Mouse (Mus musculus): ENCODE results near the gene Gng8.

Gng8 gene

DNA sequence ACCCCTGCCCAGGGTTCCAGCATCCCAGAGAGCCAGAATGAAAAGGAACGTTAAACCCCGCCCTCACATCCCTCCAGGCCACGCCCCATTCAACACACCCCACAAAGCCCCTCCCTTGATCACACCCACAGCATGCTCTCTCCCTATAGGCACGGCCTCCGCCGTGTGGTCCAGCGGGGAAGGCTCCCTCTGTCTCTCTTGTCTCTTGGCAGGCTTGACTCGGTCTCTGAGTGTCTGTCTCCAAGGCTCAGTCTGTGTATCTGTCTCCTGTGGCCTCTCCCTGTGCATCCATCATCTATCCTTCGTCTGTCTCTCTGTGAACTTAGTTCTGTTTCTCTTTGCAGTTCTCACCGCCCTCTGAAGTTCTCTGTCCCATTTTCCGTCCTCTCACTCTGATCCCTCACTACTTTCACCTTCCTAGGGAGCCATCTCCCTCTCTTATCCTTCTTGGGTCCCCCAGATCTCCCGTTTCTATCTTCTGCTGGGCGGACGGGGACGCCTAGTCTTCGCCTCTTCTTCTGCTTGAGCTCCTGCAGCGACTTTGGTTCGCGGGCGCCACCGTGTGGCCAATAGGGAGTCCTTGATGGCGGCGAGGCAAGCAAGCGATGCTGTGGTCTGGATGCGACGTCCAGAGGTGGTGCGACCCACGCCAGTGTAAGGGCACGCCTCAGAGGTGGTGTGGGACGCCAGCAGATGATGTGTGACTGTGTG, at the start of gene Gng8:
Gene Gng8 (plus strand): TSS at position 146 of the 711 bp plus-strand sequence.
- DNase-seq (ENCODE audit: low spot score): peak; percentile 89

DNA sequence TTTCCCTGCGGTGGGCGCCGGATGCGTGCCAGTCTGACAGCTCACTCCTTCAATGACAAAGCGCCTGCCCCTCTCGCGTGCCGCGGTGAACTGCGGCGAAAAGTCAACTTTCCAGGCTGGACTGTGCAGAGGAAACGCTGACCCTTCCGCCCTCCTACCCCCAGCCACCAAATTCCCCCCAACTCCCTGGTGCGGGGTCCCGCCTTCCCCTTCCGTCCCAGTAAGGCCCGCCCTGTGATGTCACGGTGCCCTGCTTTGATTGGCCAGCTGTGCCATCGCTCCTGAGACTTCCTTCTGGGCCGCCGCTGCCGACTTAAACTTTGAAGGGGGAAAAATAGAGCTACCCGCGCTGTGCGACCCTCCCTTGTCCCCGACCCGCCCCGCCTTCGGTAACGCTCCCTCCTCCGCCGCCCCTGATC, 48.9 kb upstream of the Gng8 start, which contains the start of gene Prkd2:
Gene Prkd2 (plus strand): TSS at position 258 of the 419 bp plus-strand sequence.
- DNase-seq (ENCODE audit: low spot score): peak; percentile 92

DNA sequence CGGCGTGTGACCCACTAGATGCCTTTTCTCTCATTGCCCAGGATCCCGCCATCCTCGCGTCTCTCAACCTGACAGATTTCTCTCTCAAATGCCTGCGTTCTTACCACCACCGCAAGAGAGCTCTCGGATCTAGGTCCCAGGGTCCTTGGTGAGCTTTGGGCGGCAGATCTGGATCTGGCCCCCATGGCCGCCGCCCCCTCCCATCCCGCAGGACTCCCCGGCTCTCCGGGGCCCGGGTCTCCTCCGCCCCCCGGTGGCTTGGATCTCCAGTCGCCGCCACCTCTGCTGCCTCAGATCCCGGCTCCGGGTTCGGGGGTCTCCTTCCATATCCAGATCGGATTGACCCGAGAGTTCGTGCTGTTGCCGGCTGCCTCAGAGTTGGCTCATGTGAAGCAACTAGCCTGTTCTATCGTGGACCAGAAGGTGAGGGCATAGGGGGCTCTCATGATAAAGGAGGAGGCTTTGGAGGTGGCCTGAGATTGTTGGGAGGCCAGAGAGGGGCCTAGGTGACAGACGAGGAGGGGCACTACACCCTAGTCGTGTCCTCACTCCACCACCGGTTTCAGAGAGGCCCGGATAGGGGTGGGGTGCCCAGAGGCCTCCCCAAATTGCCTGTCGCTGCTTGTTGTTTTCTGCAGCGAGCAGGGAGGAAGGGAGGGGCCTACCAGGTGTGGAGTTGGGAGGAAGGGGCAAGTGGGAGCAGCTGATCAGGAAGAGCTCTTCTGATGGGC, 48.0 kb upstream of the Gng8 start:
- peak; percentile 56 for DNase-seq (ENCODE audit: low spot score)

DNA sequence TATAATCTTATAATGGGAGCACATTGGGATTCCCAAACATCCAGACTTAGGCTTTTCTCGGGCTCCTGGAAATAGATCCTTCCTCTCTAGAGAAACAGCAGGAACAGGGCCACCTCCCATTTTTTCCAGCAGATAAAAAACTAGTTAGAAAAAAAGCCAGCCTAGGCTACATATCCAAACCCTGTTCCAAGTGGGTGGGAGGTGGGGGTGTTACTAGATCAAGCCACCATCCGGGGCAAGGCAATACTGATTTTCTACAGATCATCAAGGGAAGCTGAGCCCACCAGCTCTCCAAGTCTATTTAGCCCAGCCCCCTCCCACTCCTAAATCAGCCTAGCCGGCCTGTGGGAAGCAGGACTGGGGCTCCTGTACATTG, 46.9 kb upstream of the Gng8 start:
- DNase-seq (ENCODE audit: low spot score): no peak

DNA sequence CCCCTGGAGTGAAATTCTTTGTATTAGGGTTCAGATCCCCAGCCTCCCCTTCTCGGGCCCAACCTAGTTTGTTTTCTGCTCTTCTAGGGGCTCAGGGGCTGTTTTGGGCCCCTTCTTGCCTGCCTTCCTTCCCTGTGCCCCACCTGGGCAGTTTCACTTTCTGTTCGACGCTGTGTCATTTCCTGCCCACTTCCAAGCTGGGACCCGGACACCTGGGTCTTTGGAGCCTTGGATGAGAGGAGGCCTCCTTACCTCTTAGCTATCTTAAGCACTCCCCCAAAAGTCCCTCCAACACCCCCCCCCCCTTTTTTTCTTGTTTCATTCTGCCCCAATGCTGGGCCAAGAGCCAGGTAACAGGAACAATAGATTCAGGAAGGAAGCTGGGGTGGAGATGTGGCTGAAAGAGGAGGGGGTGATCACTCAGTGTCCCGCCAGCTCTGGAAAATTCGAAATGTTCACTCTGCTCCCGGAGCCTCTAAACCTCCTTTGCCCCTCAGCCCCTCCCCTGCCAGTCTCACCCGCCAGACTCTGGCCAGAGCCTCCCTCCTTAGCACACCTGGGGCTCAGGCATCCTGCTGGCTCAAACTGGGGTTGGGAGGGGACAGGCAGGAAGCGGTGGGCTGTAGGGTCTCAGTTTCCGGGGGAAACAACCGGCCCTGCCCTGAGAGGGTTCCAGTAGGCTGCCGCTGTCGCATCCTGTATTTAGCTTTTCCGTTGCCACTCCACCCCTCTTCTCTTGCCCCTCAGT, 46.3 kb upstream of the Gng8 start:
- peak; percentile 19 for DNase-seq (ENCODE audit: low spot score)

DNA sequence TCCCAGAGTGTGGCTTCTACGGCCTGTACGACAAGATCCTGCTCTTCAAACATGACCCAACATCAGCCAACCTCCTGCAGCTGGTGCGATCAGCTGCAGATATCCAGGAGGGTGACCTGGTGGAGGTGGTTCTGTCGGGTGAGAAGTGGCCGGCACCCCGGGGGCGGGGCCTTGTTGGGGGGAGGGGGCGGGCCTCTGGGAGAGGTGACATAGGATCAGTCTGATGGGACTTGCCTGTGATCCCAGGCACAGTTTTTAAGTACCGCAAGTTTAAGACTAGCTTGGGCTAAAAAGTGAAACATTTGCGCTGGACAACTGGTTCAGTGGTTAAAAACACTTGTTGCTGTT, 45.8 kb upstream of the Gng8 start:
- DNase-seq (ENCODE audit: low spot score): no peak

DNA sequence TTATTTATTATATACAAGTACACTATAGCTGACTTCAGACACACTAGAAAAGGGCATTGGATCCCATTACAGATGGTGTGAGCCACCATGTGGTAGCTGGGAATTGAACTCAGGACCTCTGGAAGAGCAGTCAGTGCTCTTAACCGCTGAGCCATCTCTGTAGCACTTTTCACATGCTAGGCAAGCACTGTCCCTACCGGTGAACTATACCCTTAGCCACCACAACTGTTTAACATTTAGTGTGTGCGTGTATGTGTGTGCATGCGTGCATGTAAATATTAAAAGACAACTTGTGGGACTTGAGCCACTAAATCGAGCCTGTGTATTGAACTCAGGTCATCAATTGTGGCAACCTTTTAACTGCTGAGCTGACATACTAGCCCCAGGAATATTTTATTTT, 44.8 kb upstream of the Gng8 start:
- DNase-seq (ENCODE audit: low spot score): no peak

DNA sequence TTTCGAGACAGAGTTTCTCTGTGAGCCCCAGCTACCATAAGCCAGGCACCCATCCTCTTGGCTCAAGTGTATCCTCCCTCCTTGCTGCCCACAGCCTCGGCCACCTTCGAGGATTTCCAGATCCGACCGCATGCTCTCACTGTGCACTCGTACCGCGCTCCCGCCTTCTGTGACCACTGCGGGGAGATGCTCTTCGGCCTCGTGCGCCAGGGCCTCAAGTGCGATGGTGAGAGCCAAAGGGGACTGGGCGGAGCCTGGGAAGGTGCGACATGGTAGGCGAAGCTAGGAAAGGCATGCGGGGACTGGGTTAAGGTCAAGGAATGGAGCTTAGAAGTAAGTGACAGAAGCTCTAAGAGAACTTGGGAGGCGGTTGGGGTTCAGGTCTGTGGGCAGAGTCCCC, 44.1 kb upstream of the Gng8 start:
- DNase-seq (ENCODE audit: low spot score): no peak

DNA sequence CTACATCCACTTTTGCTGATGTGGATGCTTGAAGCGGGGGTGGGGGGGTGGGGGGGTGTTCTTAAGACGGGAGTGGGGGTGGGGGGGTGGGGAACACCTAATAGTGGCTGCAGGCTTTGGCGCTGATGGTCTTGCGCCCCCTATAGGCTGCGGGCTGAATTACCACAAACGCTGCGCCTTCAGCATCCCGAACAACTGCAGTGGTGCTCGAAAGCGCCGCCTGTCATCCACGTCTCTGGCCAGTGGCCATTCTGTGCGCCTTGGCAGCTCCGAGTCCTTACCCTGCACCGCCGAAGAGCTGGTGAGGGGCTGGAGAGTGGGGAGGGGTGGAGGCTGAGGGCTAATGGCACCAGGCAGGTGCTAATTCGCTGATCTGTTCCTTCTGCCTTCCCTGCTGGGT, 43.0 kb upstream of the Gng8 start:
- peak; percentile 39 for DNase-seq (ENCODE audit: low spot score)

DNA sequence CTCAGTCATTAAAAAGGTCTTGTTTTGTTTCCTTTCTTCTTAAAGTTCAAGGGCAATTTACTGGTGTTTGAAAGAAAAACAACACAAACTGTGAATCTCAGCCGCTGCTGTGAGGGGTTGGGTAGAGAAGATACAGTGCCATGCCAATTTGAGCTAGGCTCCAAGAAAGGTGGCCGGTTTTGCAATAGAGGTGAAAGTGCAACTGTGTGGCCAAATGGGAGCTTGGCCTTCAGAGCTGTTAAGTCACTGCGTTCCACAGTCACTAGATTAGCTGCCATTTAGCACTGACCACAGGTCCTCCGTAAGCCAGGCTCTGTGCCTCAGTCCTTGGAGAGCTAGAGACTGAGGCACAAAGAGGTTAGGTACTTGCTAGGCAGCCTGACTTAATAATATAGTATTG, 40.0 kb upstream of the Gng8 start:
- DNase-seq (ENCODE audit: low spot score): no peak

DNA sequence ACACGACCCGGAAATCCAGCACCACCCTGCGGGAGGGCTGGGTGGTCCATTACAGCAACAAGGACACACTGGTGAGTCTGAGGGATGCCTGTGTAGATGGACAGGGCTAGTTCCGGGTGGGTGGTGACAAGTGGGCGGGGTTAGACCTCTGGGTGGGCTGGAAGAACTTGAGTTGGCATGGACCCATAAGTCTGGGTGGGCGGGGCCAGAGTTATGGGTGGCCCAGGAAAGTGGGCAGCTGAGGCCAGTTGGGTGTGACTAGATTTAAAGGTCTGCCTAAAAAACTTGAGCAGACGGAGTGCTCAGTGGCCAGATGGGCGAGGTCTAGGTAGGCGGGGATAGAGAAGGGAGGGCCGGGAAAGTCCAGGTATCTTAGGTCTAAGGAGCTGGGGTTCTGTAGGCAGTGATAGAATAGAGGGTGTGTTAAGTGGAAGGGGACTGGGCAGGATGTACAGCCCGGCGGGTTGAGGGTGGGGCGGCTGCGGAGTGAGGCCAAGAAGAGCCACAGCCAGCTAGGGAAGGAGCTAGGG, 38.2 kb upstream of the Gng8 start:
- DNase-seq (ENCODE audit: low spot score): peak; percentile 31

DNA sequence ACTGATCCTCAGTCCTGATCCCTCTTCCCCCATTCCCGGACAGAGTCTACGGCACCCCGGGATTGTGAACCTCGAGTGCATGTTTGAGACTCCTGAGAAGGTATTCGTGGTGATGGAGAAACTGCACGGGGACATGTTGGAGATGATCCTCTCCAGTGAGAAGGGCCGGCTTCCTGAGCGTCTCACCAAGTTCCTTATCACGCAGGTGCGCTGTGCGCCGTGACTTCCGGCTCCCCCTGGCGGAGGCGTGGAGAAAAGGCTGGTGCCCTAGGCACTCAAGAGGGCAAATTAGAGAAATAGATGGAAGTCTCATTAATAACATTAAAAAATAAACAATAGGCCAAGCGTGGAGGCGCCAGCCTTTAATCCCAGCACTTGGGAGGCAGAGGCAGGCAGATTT, 33.2 kb upstream of the Gng8 start:
- peak; percentile 47 for DNase-seq (ENCODE audit: low spot score)

DNA sequence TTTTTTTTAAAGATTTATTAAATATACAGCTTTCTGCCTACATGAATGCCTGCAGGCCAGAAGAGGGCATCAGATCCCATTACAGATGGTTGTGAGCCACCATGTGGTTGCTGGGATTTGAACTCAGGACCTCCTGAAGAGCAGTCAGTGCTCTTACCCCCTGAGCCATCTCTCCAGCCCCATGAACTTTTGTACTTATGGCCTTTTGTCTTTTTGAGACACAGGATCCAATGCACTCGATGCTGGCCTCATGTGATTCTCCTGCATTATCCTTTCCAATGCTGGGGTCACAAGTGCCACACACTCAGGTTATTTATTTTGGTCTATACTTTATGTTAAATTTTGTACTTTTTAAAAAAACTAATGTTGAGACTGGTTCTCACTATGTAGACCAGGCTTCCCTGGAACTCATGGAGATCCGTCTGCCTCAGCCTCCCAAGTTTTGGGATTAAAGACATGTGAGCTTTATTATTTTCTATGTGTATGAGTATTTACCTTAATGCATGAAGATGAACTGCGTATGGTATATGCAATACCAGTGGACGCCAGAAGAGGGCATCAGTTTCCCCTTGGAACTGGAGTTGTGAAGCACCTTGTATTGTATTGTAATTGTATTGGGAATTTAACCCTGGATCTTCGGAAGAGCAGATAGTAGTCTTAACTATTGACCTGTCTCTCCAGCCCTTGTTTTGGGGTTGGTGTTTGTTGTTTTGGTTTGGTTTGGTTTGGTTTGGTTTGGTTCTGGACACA, 31.5 kb upstream of the Gng8 start:
- DNase-seq (ENCODE audit: low spot score): peak; percentile 56

DNA sequence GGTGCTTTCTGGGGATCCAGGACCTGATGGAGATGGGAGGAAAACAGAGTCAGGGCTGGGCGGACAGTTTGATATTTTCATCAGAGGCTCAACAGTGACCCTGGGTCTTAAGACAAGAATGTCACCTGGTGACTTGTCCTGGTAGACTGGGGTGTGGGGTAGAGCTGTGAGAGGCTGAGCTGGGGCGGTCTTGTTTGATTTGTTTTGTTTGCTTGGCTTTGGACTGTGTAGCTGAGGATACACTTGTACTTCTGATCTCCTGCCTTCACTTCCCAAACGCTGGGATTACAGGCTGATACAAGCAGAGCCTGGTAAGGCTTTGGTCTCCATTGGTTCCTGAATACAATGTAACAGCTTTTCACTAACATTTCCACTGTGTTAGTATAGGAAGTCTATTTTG, 24.1 kb upstream of the Gng8 start:
- DNase-seq (ENCODE audit: low spot score): no peak

DNA sequence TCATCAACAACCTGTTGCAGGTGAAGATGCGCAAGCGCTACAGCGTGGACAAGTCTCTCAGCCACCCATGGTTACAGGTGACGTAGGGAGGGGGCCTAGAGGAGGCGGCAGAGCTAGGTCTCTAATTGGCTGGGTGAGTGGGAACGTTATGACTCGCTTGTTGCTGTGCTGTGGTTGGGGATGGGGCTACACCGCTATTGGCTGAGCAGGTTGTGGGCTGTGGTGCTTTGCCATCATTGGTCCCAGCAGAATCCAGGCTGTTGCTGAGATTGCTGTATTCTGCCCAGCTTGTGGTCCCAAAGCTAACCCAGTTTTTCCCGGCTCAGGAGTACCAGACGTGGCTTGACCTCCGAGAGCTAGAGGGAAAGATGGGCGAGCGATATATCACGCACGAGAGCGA, 22.1 kb upstream of the Gng8 start:
- no peak for DNase-seq (ENCODE audit: low spot score)

DNA sequence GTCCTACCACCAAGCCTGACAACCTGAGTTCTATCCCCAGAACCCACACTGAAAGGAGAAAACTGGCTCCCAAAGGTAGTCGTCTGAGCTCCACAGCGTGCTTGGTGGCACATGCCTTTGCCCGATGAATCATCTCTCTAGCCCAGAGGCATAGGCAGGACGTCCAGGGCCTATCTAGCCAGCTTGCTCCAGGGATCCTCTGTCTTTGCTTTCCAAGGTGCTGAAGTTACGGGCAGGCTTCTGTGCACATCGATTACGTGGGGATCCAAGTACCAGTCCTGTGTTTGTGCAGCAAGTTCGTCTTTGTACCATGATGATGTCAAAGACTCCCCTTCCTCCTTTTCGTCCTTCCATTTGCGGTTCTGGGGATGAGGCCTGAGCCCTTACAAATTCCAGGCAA, 20.0 kb upstream of the Gng8 start:
- DNase-seq (ENCODE audit: low spot score): no peak

DNA sequence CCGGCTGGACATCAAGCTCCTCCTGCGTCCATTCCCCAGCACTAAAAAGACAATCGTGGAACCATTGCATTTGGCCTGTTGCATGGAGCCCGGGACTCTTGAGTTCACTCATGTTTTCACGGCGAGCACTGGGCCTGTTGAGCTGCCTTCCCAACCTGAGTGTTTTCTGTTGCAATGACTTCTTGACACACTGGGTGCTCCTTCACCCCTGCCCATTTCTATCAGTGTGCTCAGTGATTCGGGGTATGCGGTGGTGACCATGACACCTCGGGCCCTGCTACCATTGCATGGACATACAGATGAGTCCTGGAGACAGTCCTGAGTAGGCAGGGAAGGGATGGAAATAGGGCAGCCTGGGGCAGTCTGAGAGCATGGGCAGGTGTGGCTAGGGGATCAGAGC, 19.1 kb upstream of the Gng8 start:
- no peak for DNase-seq (ENCODE audit: low spot score)

DNA sequence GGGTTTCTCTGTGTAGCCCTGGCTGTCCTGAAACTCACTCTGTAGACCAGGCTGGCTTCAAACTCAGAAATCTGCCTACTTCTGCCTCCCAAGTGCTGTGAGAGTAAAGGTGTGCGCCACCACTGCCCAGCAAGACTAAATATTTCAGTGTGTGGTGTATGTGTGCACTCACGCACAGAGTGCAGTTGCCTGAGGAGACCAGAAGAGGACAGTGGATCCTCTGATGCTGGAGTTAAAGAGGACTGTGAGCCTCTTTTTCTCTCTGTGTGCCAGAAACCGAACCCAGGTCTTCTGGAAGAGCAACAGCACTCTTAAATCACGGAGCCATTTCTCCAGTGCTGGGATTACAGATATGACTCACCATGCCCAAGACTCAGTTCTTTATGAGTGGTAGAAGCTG, 18.2 kb upstream of the Gng8 start:
- no peak for DNase-seq (ENCODE audit: low spot score)

DNA sequence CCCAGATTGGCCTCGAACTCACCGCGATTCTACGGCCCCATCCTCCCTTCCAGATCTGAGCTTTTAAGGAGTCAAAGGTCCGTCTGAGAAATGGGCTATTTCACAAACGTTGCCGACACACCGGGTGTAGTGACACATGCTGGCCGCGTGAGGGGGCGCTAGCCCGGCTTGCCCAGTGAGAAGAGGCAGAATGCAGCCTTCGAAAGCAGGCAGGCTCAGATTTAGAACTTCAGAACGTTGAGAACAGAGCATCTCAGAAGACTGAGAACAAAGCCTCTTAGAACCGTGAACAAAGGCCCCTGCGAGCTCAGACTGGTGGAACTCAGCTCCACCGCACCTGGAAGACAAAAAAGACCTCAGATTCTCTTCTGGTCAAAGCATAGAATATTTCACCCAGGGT, 17.4 kb upstream of the Gng8 start:
- DNase-seq (ENCODE audit: low spot score): peak; percentile 77

DNA sequence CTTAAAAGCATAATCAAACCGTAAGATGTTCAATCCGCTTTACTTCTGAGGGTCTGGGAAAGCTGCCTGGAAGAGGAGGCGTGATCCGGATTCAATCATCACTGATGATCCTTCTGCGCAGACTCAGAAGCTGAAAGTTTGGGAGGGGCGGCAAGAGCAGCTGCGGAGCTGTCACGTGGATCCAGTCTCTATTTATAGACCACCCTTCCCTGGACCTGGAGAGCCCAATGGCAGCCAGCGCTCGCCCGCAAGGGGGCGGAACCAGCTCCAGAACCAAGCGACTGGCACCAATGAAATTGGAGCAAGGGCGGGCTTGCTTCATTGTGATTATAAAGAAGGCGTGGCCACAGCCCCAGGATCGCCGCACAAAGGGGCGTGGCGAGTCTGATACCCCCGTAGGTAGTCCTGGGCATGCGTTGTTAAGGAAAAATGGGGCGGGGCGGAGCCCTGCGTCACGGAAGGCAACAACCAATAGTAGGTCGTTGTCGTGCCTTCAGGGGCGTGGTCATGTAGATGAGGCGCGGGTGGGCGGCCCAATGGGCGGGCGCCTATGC, 16.8 kb upstream of the Gng8 start:
- peak; percentile 100 for DNase-seq (ENCODE audit: low spot score)

DNA sequence AGATGAGACGGTGACA, 16.5 kb upstream of the Gng8 start, which contains the start of gene Dact3:
Gene Dact3 (plus strand): TSS at position 8 of the 16 bp plus-strand sequence.
- DNase-seq (ENCODE audit: low spot score): no peak

DNA sequence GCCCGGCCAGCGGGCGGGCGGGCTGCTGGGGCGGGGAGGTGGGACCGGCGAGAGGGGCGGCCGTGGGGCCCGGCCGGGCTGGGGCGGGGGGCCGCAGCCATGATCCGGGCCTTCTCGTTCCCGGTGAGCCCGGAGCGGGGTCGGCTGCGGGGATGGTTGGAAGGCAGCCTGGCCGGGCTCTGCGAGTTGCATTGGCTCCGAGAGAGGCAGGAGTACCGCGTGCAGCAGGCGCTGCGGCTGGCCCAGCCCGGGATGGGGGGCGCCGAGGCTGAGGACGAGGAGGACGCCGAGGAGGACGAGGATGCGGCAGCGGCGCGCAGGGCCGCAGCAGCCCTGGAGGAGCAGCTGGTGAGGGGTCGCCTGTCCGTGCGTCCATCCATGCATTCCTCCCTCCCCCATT, 16.3 kb upstream of the Gng8 start:
- no peak for DNase-seq (ENCODE audit: low spot score)

DNA sequence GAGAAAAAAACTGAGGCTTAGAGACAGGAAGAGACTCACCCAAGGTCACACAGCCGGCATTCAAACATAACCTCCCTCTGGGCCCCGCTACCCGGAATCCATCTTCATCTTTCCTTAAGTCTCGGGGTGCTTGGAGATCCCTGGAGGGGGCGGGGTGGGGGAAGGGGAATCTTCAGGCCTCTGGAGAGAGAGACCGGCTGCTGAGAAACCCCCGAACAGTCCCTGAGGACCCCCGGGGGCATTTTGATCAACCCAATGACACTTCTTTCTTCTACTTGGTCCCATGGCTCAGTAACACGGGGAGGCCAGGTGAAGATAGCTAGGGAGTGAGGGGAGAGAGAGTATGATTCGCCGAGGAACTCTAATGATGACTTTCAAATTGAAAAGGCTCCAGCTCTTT, 15.6 kb upstream of the Gng8 start:
- DNase-seq (ENCODE audit: low spot score): no peak

Data from urinary bladder, postnatal 14 days (tissue).